Mouse (Mus musculus) midbrain, embryonic 16.5 days (tissue): ENCODE measurements around the gene Slc25a11. TPM values are rescaled to one million over a fixed set of nuclear protein-coding genes. Genes with fewer than 3 reads are reported as not detected.

Experiments used
- ATAC-seq: fragments of 200-750 bp; cut with Nextera tagmentation; 2 replicates; pipeline ENCODE4 v1.8.0; 2017; ENCODE audit warnings: moderate TSS enrichment
- H3K27ac ChIP-seq: fragments of 300-500 bp; sonication (generic); 2 replicates; pipeline ENCODE4 v1.5.1; 2014; ENCODE audit warnings: mild to moderate bottlenecking, low read length, mixed read lengths
- H3K27me3 ChIP-seq: fragments of 300-500 bp; sonication (generic); 2 replicates; pipeline ENCODE4 v1.6.1; 2014; ENCODE audit warnings: low read depth, low read length, mixed read lengths; ENCODE audit not compliant: control insufficient read depth, insufficient read depth
- H3K36me3 ChIP-seq: fragments of 300-500 bp; sonication (generic); 2 replicates; pipeline ENCODE4 v1.6.1; 2014; ENCODE audit warnings: mild to moderate bottlenecking, low read length, moderate library complexity, mixed read lengths; ENCODE audit not compliant: control insufficient read depth, insufficient read depth
- H3K4me1 ChIP-seq: fragments of 300-500 bp; sonication (generic); 2 replicates; pipeline ENCODE4 v1.6.1; 2014; ENCODE audit warnings: mild to moderate bottlenecking, low read length, mixed read lengths; ENCODE audit not compliant: control insufficient read depth, insufficient read depth
- H3K4me2 ChIP-seq: fragments of 300-500 bp; sonication (generic); 2 replicates; pipeline ENCODE4 v1.6.1; 2014; ENCODE audit warnings: mild to moderate bottlenecking, low read length, mixed read lengths
- H3K4me3 ChIP-seq: fragments of 300-500 bp; sonication (generic); 2 replicates; pipeline ENCODE4 v1.5.1; 2014; ENCODE audit warnings: low read depth, mild to moderate bottlenecking, low read length, moderate library complexity, mixed read lengths
- H3K9ac ChIP-seq: fragments of 300-500 bp; sonication (generic); 2 replicates; pipeline ENCODE4 v1.6.1; 2014; ENCODE audit warnings: low read depth, low read length, mixed read lengths
- H3K9me3 ChIP-seq: fragments of 300-500 bp; sonication (generic); replicated peaks from 2 replicates; pipeline ENCODE4 v1.6.1; 2014; ENCODE audit warnings: mild to moderate bottlenecking, low read length, mixed read lengths; ENCODE audit not compliant: control insufficient read depth, poor library complexity, severe bottlenecking
- WGBS: fragments of 180-500 bp; shearing (Covaris S2); extraction: QIAGEN DNeasy Blood & Tissue Kit; methylation state at CpG from one replicate; pipeline ENCODE4 v1.1.7; 2014; 5-methylcytosine and 5-hydroxymethylcytosine counted together
- polyA plus RNA-seq: library from polyadenylated mRNA; unstranded; fragments of >200 nt; fragmentation: Nextera tagmentation; extraction: Ambion mirVana; gene quantifications from 2 replicates; pipeline ENCODE4 v1.2.1, GENCODE M21; 2015

Slc25a11 gene
- polyA plus RNA-seq, 1 experiment from 2014 or later, result 174 TPM

DNA sequence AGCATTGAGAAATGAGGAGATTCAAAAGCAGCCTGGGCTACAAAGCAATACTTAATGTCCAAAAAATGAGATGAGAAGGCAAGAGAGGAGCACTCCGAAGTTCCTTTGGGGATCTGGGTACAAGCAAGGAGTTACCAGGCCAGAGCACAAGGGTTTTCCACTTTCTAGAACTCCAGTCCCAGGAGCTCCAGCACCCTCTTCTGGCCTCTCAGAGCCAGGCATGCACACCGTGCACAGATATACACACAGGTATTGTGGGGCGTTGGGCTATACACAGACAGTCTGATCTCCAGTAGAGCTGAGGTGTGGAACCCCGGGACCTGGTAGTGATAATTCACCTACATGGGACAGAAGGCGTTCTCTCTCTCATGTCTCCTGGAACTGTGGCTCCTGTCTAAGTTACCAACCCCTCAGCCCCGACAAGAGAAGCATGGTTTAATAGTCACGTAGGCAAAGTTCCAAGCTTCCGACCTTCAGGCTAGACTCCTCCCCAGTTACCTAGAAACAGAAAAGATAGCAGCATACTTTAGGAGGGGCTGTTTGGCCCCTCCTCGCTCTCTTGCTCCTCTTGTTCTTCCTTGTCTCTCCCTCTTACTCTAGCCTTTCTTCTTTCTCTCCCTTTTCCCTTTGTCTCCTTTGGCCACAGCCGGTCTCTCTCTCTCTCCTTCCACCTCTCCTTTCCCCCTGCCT lies 24.1 kb downstream of the Slc25a11 start:
- H3K4me2 ChIP-seq, result no peak overlapping the region
- H3K4me1 ChIP-seq, result no peaks in the 10 kb centered on the region
- no peaks in the 10 kb centered on the region for H3K9me3 ChIP-seq
- H3K27me3 ChIP-seq, result no peaks in the 10 kb centered on the region
- no peak overlapping the region for H3K27ac ChIP-seq
- no peak overlapping the region for H3K4me3 ChIP-seq
- WGBS, result 88% methylated on average over 10 of the region's 10 CpGs
- ATAC-seq, result no peak
- H3K9ac ChIP-seq, result no peak overlapping the region
- no peaks in the 10 kb centered on the region for H3K36me3 ChIP-seq

DNA sequence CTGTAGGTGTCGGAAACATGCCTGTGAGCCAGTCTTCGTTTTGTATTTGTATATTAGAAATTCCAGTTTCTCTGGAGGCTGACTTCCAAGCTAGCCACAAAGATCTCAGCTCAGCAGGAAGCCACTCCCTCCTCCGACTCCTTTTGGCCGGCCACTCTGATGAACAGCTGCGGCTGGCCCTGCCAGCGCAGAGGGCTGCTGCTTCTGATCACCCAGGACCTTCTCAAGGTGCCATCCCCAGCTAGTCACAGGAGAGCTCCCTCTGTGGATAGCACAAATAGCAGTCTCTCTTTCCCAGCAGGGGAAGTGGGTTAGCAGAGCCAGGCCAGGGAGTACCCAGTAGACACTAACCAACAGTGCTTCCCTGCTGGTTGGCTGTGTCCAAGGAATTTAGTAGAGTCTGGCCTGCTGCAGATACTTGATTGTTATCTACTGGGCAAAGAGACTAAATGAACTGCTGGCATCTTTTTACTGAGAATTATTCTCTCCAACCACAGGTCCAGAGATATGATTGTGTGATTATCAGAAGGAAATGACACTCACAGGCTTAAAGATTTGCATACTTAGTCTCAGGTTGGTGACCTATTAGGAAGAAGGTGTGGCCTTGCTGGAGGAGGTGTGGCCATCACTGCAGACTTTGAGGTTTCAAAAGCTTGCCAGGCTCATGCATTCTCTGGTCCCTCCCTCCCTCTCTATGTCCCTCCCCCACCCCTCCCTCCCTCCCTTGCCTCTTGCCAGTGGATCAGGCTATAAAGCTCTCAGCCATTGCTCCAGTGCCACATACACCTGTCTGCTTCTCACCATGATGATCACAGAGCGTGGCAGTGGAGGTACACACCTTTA lies 25.1 kb downstream of the Slc25a11 start:
- no peak for ATAC-seq
- H3K4me2 ChIP-seq, result no peak overlapping the region
- no peaks in the 10 kb centered on the region for H3K4me1 ChIP-seq
- H3K27ac ChIP-seq, result no peak overlapping the region
- no peaks in the 10 kb centered on the region for H3K27me3 ChIP-seq
- no peaks in the 10 kb centered on the region for H3K36me3 ChIP-seq
- no peak overlapping the region for H3K4me3 ChIP-seq
- no peaks in the 10 kb centered on the region for H3K9me3 ChIP-seq
- H3K9ac ChIP-seq, result no peak overlapping the region
- 40% methylated on average over 7 of the region's 7 CpGs for WGBS

DNA sequence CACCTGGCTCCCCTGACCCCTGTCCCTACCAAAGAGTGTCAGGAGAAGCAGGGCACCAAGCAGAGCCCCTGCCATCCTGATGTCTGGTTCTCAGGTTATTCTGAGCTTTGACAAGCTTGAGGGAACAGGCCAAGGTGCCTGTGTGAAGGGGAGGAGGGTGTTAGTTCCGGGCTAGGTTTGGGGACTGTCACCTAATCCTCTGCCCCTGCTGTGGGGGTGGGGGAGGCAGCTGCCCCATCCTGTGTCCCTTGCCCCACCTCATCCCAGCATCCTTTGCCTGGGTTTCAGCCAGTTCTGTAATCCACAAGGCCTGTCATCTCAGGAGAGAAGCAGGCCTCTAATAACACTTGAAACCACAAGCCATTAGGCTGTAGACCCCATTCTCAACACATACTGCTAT lies 28.2 kb downstream of the Slc25a11 start, which contains the start of gene Chrne:
Chrne (minus strand) TSS at position 116 of the 400 bp plus-strand sequence.
- Histone ChIP-seq H3K9me3 (no peaks in the 10 kb centered on the region), H3K27me3 (no peaks in the 10 kb centered on the region), H3K27ac (no peak within 1 kb of the TSS), H3K9ac (no peak within 1 kb of the TSS), H3K36me3 (0 out of 2 replicates have a peak, but pooled peaks cover 3% of the 10 kb centered on the region), H3K4me3 (no peak within 1 kb of the TSS), H3K4me1 (peaks cover 3% of the 10 kb centered on the region; the same call in 1 of the 2 replicates), H3K4me2 (no peak within 1 kb of the TSS)
- no peak for ATAC-seq
- 36% methylated on average over 1 of the region's 1 CpGs for WGBS

DNA sequence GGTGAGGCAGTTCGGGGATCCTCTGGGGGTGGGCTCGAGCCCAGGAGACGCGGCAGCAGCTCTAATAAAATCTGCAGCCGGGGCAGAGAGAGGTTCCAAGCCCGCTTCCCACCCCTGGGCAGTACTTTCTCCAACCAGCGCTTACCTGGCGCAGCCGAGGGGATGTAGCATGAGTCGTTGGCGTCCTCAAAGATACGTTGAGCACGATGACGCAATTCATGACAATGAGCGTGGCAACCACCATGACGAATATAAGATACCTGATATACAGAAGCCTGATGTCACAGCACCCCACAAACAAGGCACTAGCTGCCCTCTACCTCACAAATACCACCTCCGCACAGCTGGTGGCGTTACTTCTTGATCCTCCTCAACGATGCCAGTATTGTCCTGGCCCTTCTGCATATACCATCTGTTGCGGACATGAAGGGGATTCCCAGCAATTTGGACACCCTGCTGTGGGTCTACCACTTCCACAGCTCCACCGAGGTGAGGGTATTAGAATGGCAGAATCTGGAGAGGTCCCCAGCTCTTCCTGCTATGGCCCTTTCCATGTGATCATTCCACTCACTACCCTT lies 31.7 kb downstream of the Slc25a11 start, which contains the start of gene 4930544D05Rik:
4930544D05Rik (plus strand) TSS at position 333 of the 578 bp plus-strand sequence.
- peaks cover 13% of the 10 kb centered on the region for H3K36me3 ChIP-seq
- H3K9ac ChIP-seq, result peak within 1 kb of the TSS; percentile 4; the same call in 1 of the 2 replicates
- peak within 1 kb of the TSS; percentile 13; the same call in 1 of the 2 replicates for H3K4me3 ChIP-seq
- H3K27ac ChIP-seq, result no peak within 1 kb of the TSS
- no peaks in the 10 kb centered on the region for H3K9me3 ChIP-seq
- ATAC-seq, result no peak
- 10% methylated on average over 21 of the region's 21 CpGs for WGBS
- peak within 1 kb of the TSS; percentile 46 for H3K4me2 ChIP-seq
- peaks cover 3% of the 10 kb centered on the region; the same call in 1 of the 2 replicates for H3K4me1 ChIP-seq
- H3K27me3 ChIP-seq, result no peaks in the 10 kb centered on the region

DNA sequence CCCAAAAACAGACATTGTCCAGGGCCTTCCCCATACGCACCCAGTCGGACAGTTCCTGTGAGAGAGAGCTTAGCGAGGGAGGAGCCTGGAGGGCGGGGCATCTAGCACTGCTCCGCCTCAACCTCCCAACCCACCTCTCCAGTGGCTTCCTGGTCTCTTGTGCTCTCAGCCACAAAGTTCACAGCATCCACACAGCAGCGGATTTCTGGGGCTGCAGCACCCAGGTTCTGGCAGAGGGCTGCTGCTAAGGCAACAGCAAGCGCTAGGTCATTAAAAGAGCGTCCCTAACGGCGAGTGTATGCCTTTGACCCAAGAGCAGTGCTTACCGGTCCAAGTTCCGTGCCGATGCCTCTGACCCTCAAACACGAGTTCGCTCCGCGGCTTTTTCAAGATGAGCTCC lies 32.2 kb downstream of the Slc25a11 start:
- Histone ChIP-seq H3K9me3 (no peaks in the 10 kb centered on the region), H3K27me3 (no peaks in the 10 kb centered on the region), H3K27ac (no peak overlapping the region), H3K4me3 (peak overlapping the region; percentile 13; the same call in 1 of the 2 replicates), H3K36me3 (peaks cover 19% of the 10 kb centered on the region), H3K9ac (peak overlapping the region; percentile 4; the same call in 1 of the 2 replicates), H3K4me1 (peaks cover 3% of the 10 kb centered on the region; the same call in 1 of the 2 replicates), H3K4me2 (peak overlapping the region; percentile 46)
- 3% methylated on average over 17 of the region's 17 CpGs for WGBS
- ATAC-seq, result no peak

DNA sequence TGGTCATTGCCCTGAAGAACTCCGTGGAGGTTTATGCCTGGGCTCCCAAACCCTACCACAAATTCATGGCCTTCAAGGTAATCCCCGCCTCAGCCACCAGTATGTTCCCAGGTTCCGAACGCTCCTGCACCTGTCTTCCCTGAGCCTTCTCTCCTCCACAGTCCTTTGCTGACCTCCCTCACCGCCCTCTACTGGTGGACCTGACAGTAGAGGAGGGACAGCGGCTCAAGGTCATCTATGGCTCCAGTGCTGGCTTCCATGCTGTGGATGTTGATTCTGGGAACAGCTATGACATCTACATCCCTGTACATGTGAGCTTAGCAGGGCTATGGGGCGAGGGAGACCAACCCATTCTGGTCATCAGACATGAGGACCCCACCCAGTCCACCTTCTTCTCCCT lies 34.8 kb downstream of the Slc25a11 start:
- WGBS, result 84% methylated on average over 7 of the region's 7 CpGs
- Histone ChIP-seq H3K9ac (no peak overlapping the region), H3K4me2 (no peak overlapping the region), H3K9me3 (no peaks in the 10 kb centered on the region), H3K36me3 (peaks cover 33% of the 10 kb centered on the region), H3K27me3 (no peaks in the 10 kb centered on the region), H3K4me1 (peaks cover 3% of the 10 kb centered on the region; the same call in 1 of the 2 replicates), H3K27ac (no peak overlapping the region), H3K4me3 (no peak overlapping the region)
- no peak for ATAC-seq

DNA sequence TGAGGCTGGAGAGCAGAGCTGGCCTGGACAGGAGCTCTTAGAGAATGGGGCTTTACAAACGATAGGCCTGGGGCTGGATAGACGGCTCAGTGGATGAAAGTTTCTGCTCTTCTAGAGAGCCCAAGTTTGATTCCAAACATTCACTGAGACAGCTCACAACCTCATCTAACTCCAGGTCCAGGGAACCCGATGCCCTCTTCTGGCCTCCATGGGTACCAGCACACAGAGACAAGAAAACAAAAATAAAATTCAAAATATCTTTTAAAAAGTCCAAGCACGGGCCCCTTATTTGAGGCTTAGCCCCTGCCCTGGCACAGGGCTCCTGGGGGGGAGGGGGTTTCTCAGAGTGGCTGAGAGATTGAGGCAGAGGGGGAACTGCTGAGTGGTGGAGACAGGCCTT lies 36.5 kb downstream of the Slc25a11 start:
- Histone ChIP-seq H3K4me3 (no peak overlapping the region), H3K9me3 (no peaks in the 10 kb centered on the region), H3K27me3 (no peaks in the 10 kb centered on the region), H3K36me3 (peaks cover 41% of the 10 kb centered on the region), H3K4me1 (peaks cover 3% of the 10 kb centered on the region; the same call in 1 of the 2 replicates), H3K4me2 (no peak overlapping the region), H3K9ac (no peak overlapping the region), H3K27ac (no peak overlapping the region)
- ATAC-seq, result no peak
- WGBS, result 92% methylated on average over 4 of the region's 4 CpGs

DNA sequence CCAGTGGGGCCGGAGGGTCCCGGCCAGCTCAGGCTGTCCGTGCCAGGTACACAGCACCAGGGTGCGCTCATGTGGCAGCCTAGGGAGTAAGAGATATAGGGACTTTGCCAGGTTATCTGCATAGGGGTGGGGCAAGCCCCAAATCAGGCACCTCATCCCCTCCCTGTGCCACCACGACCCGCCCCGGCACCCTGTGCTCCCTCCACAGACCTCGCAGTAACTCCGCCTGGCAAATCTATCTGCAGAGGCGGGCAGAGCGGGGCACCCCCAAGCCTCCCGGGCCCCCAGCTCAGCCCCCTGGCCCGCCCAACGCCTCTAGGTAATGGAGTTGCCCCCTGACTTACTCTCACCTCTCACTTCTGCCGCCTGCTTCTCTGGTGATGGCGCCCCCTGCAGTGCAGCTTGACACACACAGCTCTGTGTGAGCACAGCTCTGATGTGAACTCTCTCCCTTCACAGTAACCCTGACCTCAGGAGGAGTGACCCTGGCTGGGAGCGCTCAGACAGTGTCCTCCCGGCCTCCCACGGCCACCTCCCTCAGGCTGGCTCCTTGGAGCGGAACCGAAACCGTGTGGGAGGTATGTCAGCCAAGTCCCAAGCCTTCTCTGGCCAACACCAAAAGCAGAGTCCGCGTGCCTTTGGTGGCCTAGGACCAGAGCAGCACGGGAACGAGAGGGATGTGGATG lies 38.8 kb downstream of the Slc25a11 start:
- no peaks in the 10 kb centered on the region for H3K27me3 ChIP-seq
- WGBS, result 83% methylated on average over 26 of the region's 26 CpGs
- H3K9me3 ChIP-seq, result no peaks in the 10 kb centered on the region
- no peak overlapping the region for H3K9ac ChIP-seq
- no peak overlapping the region for H3K27ac ChIP-seq
- H3K36me3 ChIP-seq, result peaks cover 45% of the 10 kb centered on the region
- ATAC-seq, result no peak
- H3K4me1 ChIP-seq, result no peaks in the 10 kb centered on the region
- no peak overlapping the region for H3K4me3 ChIP-seq
- H3K4me2 ChIP-seq, result no peak overlapping the region
